Mouse (Mus musculus): ENCODE measurements around the gene Ncoa7.

DNA sequence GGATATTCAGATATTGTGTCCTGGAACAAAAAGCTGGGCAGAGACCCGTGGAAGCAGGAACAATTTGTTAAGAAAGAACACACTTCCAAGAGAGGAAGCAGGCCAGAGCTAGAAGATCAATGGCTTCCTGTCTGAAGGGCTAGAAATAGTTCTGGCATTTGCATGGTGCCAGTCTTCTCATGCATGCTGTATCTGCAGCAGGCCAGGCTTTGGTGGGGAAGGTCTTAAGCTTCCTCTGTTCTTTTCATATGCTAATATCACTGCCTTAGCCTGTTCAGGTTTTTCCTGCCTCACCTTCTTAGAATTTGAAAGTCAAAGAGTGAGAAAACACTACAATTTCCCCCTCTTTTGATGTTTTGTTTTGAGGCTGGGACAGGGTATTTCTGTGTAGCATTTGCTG is 175.6 kb downstream of the Ncoa7 start:
- no peak for TF ChIP-seq CTCF (IDR thresholded peaks at IDR 0.05; ENCODE audit: control insufficient read depth, insufficient read depth, insufficient replicate concordance, low read depth, low read length)
- no peak for TF ChIP-seq POLR2A (IDR thresholded peaks at IDR 0.05; ENCODE audit: control insufficient read depth, low read depth, low read length)

Data from testis, adult 2 months (tissue).